Mouse (Mus musculus): ENCODE data around the gene Apopt1. TPM values are rescaled to one million over a fixed set of nuclear protein-coding genes. Genes with fewer than 3 reads are reported as not detected.

The Apopt1 gene
- polyA plus RNA-seq, 1 experiment from 2014 or later = 47.2 TPM

- whole genome bisulfite sequencing = 95% methylated on average over 6 of the region's 6 CpGs
- no peaks in the 10 kb centered on the region for H3K27me3 ChIP-seq (replicated peaks; ENCODE audit: control insufficient read depth, insufficient read depth, low read length)
- no peak overlapping the region for H3K4me3 ChIP-seq (replicated peaks; ENCODE audit: low read length)
- no peak overlapping the region for H3K27ac ChIP-seq (ENCODE audit: low read length)
- peaks cover 7% of the 10 kb centered on the region for H3K4me1 ChIP-seq (replicated peaks; ENCODE audit: control insufficient read depth, insufficient read depth, low read length)
- H3K9me3 ChIP-seq (ENCODE audit: control insufficient read depth, low read length) = no peaks in the 10 kb centered on the region
- peaks cover 40% of the 10 kb centered on the region for H3K36me3 ChIP-seq (ENCODE audit: control insufficient read depth, insufficient read depth)
- no peak overlapping the region for H3K4me2 ChIP-seq (ENCODE audit: low read length)
- no peak for ATAC-seq
- no peak overlapping the region for H3K9ac ChIP-seq (replicated peaks; ENCODE audit: low read depth, low read length)
Measured at GRCm38 (mm10) chr12:111787015-111787414, 74.0 kb downstream of the Apopt1 start.

GRCm38 (mm10) chr12:111790090-111790489 lies 77.0 kb downstream of the Apopt1 start:
- Histone ChIP-seq H3K9ac (replicated peaks; ENCODE audit: low read depth, low read length) (no peak overlapping the region), H3K4me3 (replicated peaks; ENCODE audit: low read length) (no peak overlapping the region), H3K27ac (ENCODE audit: low read length) (no peak overlapping the region), H3K27me3 (replicated peaks; ENCODE audit: control insufficient read depth, insufficient read depth, low read length) (no peaks in the 10 kb centered on the region), H3K4me1 (replicated peaks; ENCODE audit: control insufficient read depth, insufficient read depth, low read length) (peaks cover 8% of the 10 kb centered on the region), H3K4me2 (ENCODE audit: low read length) (no peak overlapping the region), H3K9me3 (ENCODE audit: control insufficient read depth, low read length) (no peaks in the 10 kb centered on the region), H3K36me3 (ENCODE audit: control insufficient read depth, insufficient read depth) (peaks cover 43% of the 10 kb centered on the region)
- no peak for ATAC-seq
- WGBS = 93% methylated on average over 5 of the region's 5 CpGs

- peak overlapping the region; percentile 79; the same call in 1 of the 2 replicates for H3K27ac ChIP-seq (ENCODE audit: low read length)
- H3K27me3 ChIP-seq (replicated peaks; ENCODE audit: control insufficient read depth, insufficient read depth, low read length) = no peaks in the 10 kb centered on the region
- ATAC-seq = no peak
Measured at GRCm38 (mm10) chr12:111790631-111791030, 77.6 kb downstream of the Apopt1 start.

GRCm38 (mm10) chr12:111791474-111792104 lies 78.5 kb downstream of the Apopt1 start:
- WGBS = 73% methylated on average over 13 of the region's 13 CpGs
- Histone ChIP-seq H3K9ac (replicated peaks; ENCODE audit: low read depth, low read length) (peak overlapping the region; percentile 35; the same call in 1 of the 2 replicates), H3K4me1 (replicated peaks; ENCODE audit: control insufficient read depth, insufficient read depth, low read length) (peaks cover 8% of the 10 kb centered on the region), H3K36me3 (ENCODE audit: control insufficient read depth, insufficient read depth) (peaks cover 36% of the 10 kb centered on the region), H3K27me3 (replicated peaks; ENCODE audit: control insufficient read depth, insufficient read depth, low read length) (no peaks in the 10 kb centered on the region), H3K4me3 (replicated peaks; ENCODE audit: low read length) (no peak overlapping the region), H3K27ac (ENCODE audit: low read length) (peak overlapping the region; percentile 79), H3K9me3 (ENCODE audit: control insufficient read depth, low read length) (no peaks in the 10 kb centered on the region), H3K4me2 (ENCODE audit: low read length) (no peak overlapping the region)
- peak; percentile 18; the same call in 1 of the 2 replicates for ATAC-seq

More at GRCm38 (mm10) chr12:111790631-111791030, 77.6 kb downstream of the Apopt1 start:
- Histone ChIP-seq H3K9me3 (ENCODE audit: control insufficient read depth, low read length) (no peaks in the 10 kb centered on the region), H3K36me3 (ENCODE audit: control insufficient read depth, insufficient read depth) (peaks cover 40% of the 10 kb centered on the region), H3K9ac (replicated peaks; ENCODE audit: low read depth, low read length) (no peak overlapping the region), H3K4me2 (ENCODE audit: low read length) (no peak overlapping the region), H3K4me3 (replicated peaks; ENCODE audit: low read length) (no peak overlapping the region), H3K4me1 (replicated peaks; ENCODE audit: control insufficient read depth, insufficient read depth, low read length) (peaks cover 8% of the 10 kb centered on the region)
- 92% methylated on average over 7 of the region's 7 CpGs for WGBS

GRCm38 (mm10) chr12:111794102-111794501 lies 81.0 kb downstream of the Apopt1 start:
- Histone ChIP-seq H3K27me3 (replicated peaks; ENCODE audit: control insufficient read depth, insufficient read depth, low read length) (no peaks in the 10 kb centered on the region), H3K27ac (ENCODE audit: low read length) (no peak overlapping the region), H3K4me2 (ENCODE audit: low read length) (no peak overlapping the region), H3K36me3 (ENCODE audit: control insufficient read depth, insufficient read depth) (peaks cover 25% of the 10 kb centered on the region), H3K4me1 (replicated peaks; ENCODE audit: control insufficient read depth, insufficient read depth, low read length) (peaks cover 8% of the 10 kb centered on the region), H3K4me3 (replicated peaks; ENCODE audit: low read length) (no peak overlapping the region), H3K9me3 (ENCODE audit: control insufficient read depth, low read length) (no peaks in the 10 kb centered on the region), H3K9ac (replicated peaks; ENCODE audit: low read depth, low read length) (no peak overlapping the region)
- ATAC-seq = no peak
- 87% methylated on average over 22 of the region's 22 CpGs for WGBS

GRCm38 (mm10) chr12:111794526-111795179 lies 81.6 kb downstream of the Apopt1 start:
- H3K27ac ChIP-seq (ENCODE audit: low read length) = no peak overlapping the region
- H3K36me3 ChIP-seq (ENCODE audit: control insufficient read depth, insufficient read depth) = peaks cover 20% of the 10 kb centered on the region
- no peaks in the 10 kb centered on the region for H3K9me3 ChIP-seq (ENCODE audit: control insufficient read depth, low read length)
- no peak overlapping the region for H3K4me3 ChIP-seq (replicated peaks; ENCODE audit: low read length)
- no peak for ATAC-seq
- H3K9ac ChIP-seq (replicated peaks; ENCODE audit: low read depth, low read length) = no peak overlapping the region
- H3K4me2 ChIP-seq (ENCODE audit: low read length) = no peak overlapping the region
- H3K27me3 ChIP-seq (replicated peaks; ENCODE audit: control insufficient read depth, insufficient read depth, low read length) = no peaks in the 10 kb centered on the region
- peaks cover 8% of the 10 kb centered on the region for H3K4me1 ChIP-seq (replicated peaks; ENCODE audit: control insufficient read depth, insufficient read depth, low read length)
- 97% methylated on average over 18 of the region's 18 CpGs for WGBS

- Histone ChIP-seq H3K4me3 (replicated peaks; ENCODE audit: low read length) (no peak overlapping the region), H3K9ac (replicated peaks; ENCODE audit: low read depth, low read length) (no peak overlapping the region), H3K27me3 (replicated peaks; ENCODE audit: control insufficient read depth, insufficient read depth, low read length) (no peaks in the 10 kb centered on the region), H3K27ac (ENCODE audit: low read length) (no peak overlapping the region), H3K4me2 (ENCODE audit: low read length) (no peak overlapping the region), H3K36me3 (ENCODE audit: control insufficient read depth, insufficient read depth) (peaks cover 18% of the 10 kb centered on the region), H3K9me3 (ENCODE audit: control insufficient read depth, low read length) (no peaks in the 10 kb centered on the region), H3K4me1 (replicated peaks; ENCODE audit: control insufficient read depth, insufficient read depth, low read length) (peaks cover 8% of the 10 kb centered on the region)
- 91% methylated on average over 28 of the region's 28 CpGs for WGBS
- ATAC-seq = no peak
Measured at GRCm38 (mm10) chr12:111795180-111795895, 82.3 kb downstream of the Apopt1 start.

- H3K9me3 ChIP-seq (ENCODE audit: control insufficient read depth, low read length) = no peaks in the 10 kb centered on the region
- H3K27ac ChIP-seq (ENCODE audit: low read length) = no peak overlapping the region
- H3K36me3 ChIP-seq (ENCODE audit: control insufficient read depth, insufficient read depth) = peaks cover 11% of the 10 kb centered on the region
- no peak overlapping the region for H3K9ac ChIP-seq (replicated peaks; ENCODE audit: low read depth, low read length)
- H3K4me2 ChIP-seq (ENCODE audit: low read length) = no peak overlapping the region
- WGBS = 84% methylated on average over 8 of the region's 8 CpGs
- no peaks in the 10 kb centered on the region for H3K4me1 ChIP-seq (replicated peaks; ENCODE audit: control insufficient read depth, insufficient read depth, low read length)
- H3K27me3 ChIP-seq (replicated peaks; ENCODE audit: control insufficient read depth, insufficient read depth, low read length) = no peaks in the 10 kb centered on the region
- ATAC-seq = no peak
- no peak overlapping the region for H3K4me3 ChIP-seq (replicated peaks; ENCODE audit: low read length)
Measured at GRCm38 (mm10) chr12:111797251-111797650, 84.2 kb downstream of the Apopt1 start.

GRCm38 (mm10) chr12:111798493-111798892 lies 85.4 kb downstream of the Apopt1 start:
- WGBS = 90% methylated on average over 13 of the region's 13 CpGs

More at GRCm38 (mm10) chr12:111798493-111798892, 85.4 kb downstream of the Apopt1 start:
- Histone ChIP-seq H3K9ac (replicated peaks; ENCODE audit: low read depth, low read length) (no peak overlapping the region), H3K9me3 (ENCODE audit: control insufficient read depth, low read length) (no peaks in the 10 kb centered on the region), H3K27ac (ENCODE audit: low read length) (no peak overlapping the region), H3K27me3 (replicated peaks; ENCODE audit: control insufficient read depth, insufficient read depth, low read length) (no peaks in the 10 kb centered on the region), H3K4me2 (ENCODE audit: low read length) (no peak overlapping the region), H3K4me3 (replicated peaks; ENCODE audit: low read length) (no peak overlapping the region), H3K36me3 (ENCODE audit: control insufficient read depth, insufficient read depth) (peaks cover 9% of the 10 kb centered on the region), H3K4me1 (replicated peaks; ENCODE audit: control insufficient read depth, insufficient read depth, low read length) (no peaks in the 10 kb centered on the region)
- no peak for ATAC-seq

All from forebrain, embryonic 16.5 days (tissue).